9 mouse cellular contexts compared by ENCODE assay signal in the genomic region with DNA sequence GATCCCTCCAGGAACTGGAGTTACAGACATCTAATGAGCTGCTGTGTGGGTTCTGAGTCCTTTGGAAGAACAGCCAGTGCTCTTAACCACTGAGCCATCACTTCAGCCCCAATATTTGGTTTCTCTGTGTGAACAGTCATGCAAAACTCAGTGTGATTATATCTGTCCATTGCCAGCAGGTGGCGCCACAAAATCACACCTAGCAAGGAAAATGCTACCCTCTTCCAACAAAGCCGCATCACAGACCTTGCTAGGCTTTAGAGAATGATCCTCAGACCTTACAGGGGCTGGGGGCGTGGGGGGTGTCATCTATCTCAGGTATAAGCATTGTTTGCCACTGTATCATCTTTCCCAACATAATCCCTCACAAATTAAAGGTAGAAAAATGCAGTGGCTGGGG. TPM values are rescaled to one million over a fixed set of nuclear protein-coding genes. Genes with fewer than 3 reads are reported as not detected.
A peak's percentile ranks its signal among the peaks of the same experiment; 100 is the strongest.
DNase-seq lines count a peak whose midpoint lies in the region; ATAC-seq and TF ChIP-seq lines count a peak whose summit lies in the region.
"Had no signal": no experiment of that assay in that cellular context is flagged by ENCODE, and none has a peak within 500 bp of the region (broad histone marks: within the 10 kb centered on the region; RNA-seq: fewer than 3 reads in every experiment).

No protein-coding gene starts in this region.

- H3K27ac ChIP-seq in kidney, embryonic 15.5 days = no peak overlapping the region
- H3K27ac ChIP-seq in embryonic facial prominence, embryonic 14.5 days (replicated peaks; ENCODE audit: low read depth, low read length) = no peak overlapping the region

- H3K4me2 ChIP-seq in kidney, embryonic 15.5 days = no peak overlapping the region
- no peak overlapping the region for H3K4me2 ChIP-seq in embryonic facial prominence, embryonic 14.5 days (ENCODE audit: low read depth, low read length)

- peak; percentile 60 for DNase-seq in kidney, adult 11 months
- DNase-seq in adrenal gland, postnatal 14 days = peak; percentile 91
- peak; percentile 90 for DNase-seq in embryonic facial prominence, embryonic 14.5 days (ENCODE audit: low spot score)
- DNase-seq in kidney, postnatal 10 days = peak; percentile 92
- peak; percentile 84 for DNase-seq in lung, adult 2 months
- DNase-seq in right cerebral cortex, postnatal 10 days (ENCODE audit: low spot score in 2 of 2) = peak; percentile 84 to 92
- DNase-seq in urinary bladder, postnatal 14 days (ENCODE audit: low spot score) = peak; percentile 86

- H3K36me3 ChIP-seq in kidney, embryonic 15.5 days = no peaks in the 10 kb centered on the region
- no peaks in the 10 kb centered on the region for H3K36me3 ChIP-seq in embryonic facial prominence, embryonic 14.5 days (ENCODE audit: control insufficient read depth, insufficient read depth, low read length)

- peaks cover 36% of the 10 kb centered on the region for H3K4me1 ChIP-seq in kidney, embryonic 15.5 days
- H3K4me1 ChIP-seq in embryonic facial prominence, embryonic 14.5 days (ENCODE audit: control insufficient read depth, insufficient read depth, low read length) = peaks cover 16% of the 10 kb centered on the region
- peaks cover 4% of the 10 kb centered on the region; the same call in 1 of the 2 replicates for H3K4me1 ChIP-seq in lung, adult 2 months (ENCODE audit: control insufficient read depth, insufficient read depth, low read length)

- ATAC-seq in kidney, embryonic 15.5 days (replicated peaks; ENCODE audit: low FRiP score) = no peak
- no peak for ATAC-seq in embryonic facial prominence, embryonic 14.5 days (ENCODE audit: low read depth)

- WGBS in kidney, embryonic 15.5 days = 2% methylated on average over 3 of the region's 3 CpGs
- 3% methylated on average over 3 of the region's 3 CpGs for WGBS in embryonic facial prominence, embryonic 14.5 days
- 0% methylated on average over 3 of the region's 3 CpGs for WGBS in lung, adult 2 months

- H3K9me3 ChIP-seq in kidney, embryonic 15.5 days (replicated peaks) = no peaks in the 10 kb centered on the region
- no peaks in the 10 kb centered on the region for H3K9me3 ChIP-seq in embryonic facial prominence, embryonic 14.5 days (ENCODE audit: control insufficient read depth, low read length)

- TF ChIP-seq CTCF in lung, adult 2 months (IDR thresholded peaks at IDR 0.05; ENCODE audit: insufficient read depth, low read length) = peak; percentile 54

- H3K9ac ChIP-seq in kidney, embryonic 15.5 days = no peak overlapping the region
- H3K9ac ChIP-seq in embryonic facial prominence, embryonic 14.5 days (ENCODE audit: low read depth, low read length) = no peak overlapping the region

- no peak for TF ChIP-seq POLR2A in lung, adult 2 months (IDR thresholded peaks at IDR 0.05; ENCODE audit: borderline replicate concordance, extremely low read depth, low read depth, low read length)

- H3K27me3 ChIP-seq in kidney, embryonic 15.5 days = peaks cover 5% of the 10 kb centered on the region; the same call in 1 of the 2 replicates
- no peaks in the 10 kb centered on the region; the same call in 1 of the 2 replicates for H3K27me3 ChIP-seq in embryonic facial prominence, embryonic 14.5 days (replicated peaks; ENCODE audit: control insufficient read depth, insufficient read depth, low read length)

- no peak overlapping the region for H3K4me3 ChIP-seq in kidney, embryonic 15.5 days (replicated peaks)
- no peak overlapping the region for H3K4me3 ChIP-seq in embryonic facial prominence, embryonic 14.5 days (ENCODE audit: low read depth, low read length)
- no peak overlapping the region for H3K4me3 ChIP-seq in lung, adult 2 months (replicated peaks; ENCODE audit: extremely low read depth, low read depth, low read length)
- H3K4me3 ChIP-seq: erythroblast, embryonic 14.5 days had no signal

RNA-seq across cellular contexts. Expression of a gene that starts 56.4 kb away (rescaled TPM):
- 29.3 and 33.2 TPM in 2 replicates for polyA plus RNA-seq in kidney, embryonic 15.5 days (2015; fragmentation: Nextera tagmentation; extraction: Ambion mirVana)
- total RNA-seq in adrenal gland, postnatal 14 days (2021) = 72.7 and 84.2 TPM in 2 replicates
- polyA plus RNA-seq in embryonic facial prominence, embryonic 14.5 days (2014; fragmentation: Nextera tagmentation; extraction: Ambion mirVana) = 26.2 and 29.9 TPM in 2 replicates
- 33.9 and 35.0 TPM in 2 replicates for polyA plus RNA-seq in lung, adult 2 months (2012; rRNA removed)
